Mouse (Mus musculus) layer of hippocampus, postnatal 36 days (tissue): ENCODE measurements around the gene Taf6l. TPM values are rescaled to one million over a fixed set of nuclear protein-coding genes. Genes with fewer than 3 reads are reported as not detected.

Experiments
- DNase-seq, 2 experiments: peaks; one replicate each; pipeline ENCODE4 v3.0.0; 2022
- total RNA-seq, 2 experiments: library from RNA; stranded (reverse); gene quantifications; 2 replicates each; pipeline ENCODE4 v1.2.3; 2021

Gene Taf6l
- total RNA-seq, 2 experiments from 2014 or later: 12.2 to 13.8 TPM

DNA sequence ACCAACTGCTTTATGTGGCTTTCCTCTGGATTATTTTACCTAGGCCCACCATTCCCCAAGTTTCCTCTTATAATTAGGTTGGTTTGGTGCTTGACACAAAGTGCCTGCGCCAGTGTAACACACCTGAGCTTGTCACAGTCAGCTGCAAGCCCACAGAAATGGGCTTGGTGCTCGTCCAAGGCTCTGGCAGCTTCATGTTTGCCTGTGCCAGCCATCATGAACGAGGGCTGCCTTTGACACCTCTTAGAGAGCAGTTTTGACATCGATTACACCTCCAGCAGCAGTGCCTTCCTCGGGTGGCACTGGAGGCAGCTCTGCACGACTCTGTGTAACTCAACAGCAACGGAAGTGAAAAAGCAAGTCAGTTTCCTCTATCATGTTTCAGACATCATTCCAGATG, 4.0 kb upstream of the Taf6l start:
- DNase-seq: no peak

DNA sequence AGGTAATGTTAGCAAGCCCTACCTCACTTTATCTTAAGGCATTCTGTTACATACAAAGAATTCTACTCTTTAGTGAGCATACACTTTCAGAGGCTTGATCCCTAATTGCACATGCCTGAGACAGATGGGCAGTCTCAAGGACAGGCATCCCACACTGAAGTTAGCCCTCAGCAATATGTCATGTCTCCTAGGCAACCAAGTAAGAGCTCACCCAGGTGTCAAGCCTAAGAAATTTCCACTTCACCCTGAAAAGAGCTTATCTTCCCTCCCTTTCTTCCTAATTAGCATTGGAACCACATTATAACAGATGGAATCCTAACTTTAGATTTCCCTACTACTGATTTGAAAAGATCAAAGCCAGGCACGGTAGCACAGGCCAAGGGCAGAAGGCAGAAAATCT, 3.0 kb upstream of the Taf6l start:
- no peak for DNase-seq

DNA sequence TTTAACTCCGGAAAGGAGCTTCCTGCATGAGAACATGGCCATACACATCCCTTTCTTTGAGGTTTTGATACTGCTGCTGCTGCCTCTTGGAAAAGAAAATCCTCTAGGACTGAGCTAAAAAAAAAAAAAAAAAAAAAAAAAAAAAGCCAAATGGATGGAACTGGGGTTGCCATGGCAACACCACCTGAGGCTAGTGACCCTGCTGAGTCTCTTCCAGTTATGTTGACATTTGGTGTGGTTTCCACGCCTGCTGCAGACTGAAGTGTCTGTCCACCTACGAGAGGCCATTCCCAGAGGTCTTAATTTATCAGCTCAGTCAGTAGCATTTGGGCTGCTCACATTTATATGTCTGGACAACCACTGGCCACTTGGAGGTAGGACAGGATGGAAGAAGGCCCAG, 2.3 kb upstream of the Taf6l start:
- DNase-seq: no peak

DNA sequence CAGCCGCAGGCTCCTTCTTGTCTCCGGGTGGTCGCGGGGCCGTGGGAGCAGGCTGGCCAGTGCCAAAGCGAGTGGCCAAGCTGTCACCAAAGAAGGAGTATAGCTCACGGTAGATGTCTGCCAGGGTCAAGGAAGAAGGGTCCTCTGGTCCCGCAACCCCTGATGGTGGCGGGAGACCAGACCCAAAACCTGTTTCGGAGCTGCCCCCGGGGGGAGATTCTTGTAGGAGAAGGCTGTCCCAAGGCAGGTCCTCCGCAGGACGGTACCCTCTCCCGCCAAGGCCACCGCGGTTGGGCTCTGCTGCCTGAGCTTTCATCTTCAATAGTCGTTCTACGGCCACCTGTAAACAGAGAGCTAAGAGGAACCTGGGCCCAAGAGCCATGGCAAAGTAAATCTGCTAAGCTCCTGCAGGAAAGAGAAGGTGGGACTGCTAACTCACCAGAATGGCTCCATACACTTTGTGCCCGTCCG, 11.2 kb downstream of the Taf6l start:
- no peak for DNase-seq

DNA sequence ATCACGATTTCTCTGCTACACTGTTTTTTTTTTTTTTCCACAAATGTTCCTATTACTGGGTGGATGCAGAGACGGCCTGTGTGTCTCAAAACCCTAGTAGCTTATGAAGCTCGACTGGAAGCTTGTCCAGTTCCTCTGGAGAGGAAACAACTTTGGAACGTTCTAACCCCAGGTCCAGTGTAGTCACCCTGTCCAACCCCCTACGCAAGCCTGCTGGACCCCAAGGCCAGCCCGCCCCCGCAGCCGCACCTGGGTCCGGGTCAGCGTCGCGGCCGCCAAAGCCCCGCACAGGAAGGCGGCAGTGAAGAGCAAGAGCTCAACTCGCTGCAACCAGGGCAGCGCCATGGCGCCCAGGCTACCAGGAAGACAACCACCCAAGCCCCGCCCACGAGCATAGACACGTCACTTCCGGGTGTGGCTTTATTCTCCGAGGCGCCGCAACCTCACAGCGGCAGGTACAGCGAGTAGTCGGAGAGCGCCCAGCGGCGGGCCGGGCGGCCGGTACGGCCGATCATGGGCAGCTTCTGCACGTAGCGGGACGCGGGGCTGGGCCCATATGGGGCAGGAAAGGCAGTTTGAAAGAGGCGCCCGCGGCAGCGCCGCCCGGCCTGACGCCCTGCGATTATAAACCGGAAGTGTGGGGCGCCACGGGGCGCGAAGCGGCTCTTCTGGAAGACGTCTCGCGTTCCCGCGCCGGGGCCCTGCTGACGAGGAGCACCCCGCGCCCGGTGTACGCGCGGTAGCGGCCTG, 12.0 kb downstream of the Taf6l start, which contains the start of gene Tmem179b:
Tmem179b (minus strand) TSS at position 382 of the 750 bp plus-strand sequence.
- DNase-seq: peak; percentile 96 to 97

DNA sequence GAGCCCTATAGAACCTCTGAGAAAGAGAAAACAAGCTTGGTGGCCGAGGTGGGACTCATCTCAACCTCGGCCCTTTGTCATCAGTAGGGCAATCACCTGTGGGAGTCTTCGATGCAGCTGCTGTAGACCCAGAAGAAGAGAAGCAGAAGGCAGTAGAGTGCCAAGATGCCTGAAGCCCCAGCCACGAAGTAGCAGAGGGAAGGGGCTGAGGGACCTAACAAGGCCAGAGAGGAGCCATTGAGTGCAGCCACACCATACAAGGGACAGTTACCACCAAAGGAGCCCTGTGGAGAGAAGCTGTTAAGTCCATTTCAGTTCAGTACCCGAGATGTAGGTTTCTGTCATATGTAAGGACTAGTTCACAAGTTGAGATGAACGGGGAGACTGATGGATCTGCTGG, 12.8 kb downstream of the Taf6l start:
- DNase-seq: no peak

DNA sequence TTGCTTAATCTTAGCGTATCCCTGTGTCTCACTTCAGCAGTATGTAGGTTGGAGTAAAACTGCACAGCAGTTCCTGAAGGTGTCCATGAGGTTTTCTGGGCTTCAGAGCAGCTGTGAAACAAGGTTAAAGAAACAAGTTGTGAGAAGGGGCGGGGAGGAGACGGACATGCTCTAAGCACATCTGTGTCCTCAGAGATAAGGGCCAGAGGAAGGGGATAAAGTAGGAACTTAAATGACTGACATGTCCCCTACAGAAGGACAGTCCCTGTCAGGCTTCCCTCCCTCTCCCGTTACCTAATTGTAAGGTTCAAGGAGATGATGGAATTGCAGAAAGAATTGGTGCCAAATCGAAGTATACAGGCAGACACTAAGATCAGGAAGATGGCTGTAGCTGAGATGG, 13.2 kb downstream of the Taf6l start:
- no peak for DNase-seq

DNA sequence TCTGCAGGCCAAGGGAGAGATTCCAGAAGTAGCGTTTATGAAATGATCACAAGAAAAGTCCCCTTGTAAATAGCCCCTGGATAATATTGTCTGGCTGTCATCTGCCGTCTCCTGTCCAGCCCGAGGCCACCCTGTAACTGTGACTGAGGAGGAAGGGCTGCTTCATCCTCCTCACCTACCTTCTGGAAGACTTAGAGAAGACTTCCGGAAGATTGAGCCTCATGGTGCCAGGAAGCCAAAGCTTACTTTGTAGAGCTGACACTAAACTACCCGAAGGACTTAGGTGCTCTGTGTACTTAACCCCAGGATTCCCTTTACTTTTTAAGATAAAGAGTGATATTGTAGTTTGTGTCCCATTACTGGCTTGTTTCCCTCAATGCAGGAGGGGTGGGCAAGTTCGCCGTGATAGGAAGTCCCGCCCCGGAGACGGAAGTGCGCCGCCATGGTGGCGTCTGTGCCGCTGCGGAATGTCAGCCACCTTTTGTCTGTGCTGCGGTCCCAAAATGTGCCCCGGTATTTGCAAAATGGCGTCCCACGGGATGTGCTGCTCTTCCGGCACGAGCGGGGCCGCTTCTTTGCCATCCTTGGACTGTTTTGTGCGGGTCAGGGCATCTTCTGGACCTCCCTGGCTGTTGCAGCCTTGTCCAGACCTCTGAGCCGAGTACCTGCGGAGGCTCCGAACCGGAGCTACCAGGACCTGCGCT, 15.5 kb downstream of the Taf6l start, which contains the start of gene Tmem223:
Tmem223 (plus strand) TSS at position 430 of the 704 bp plus-strand sequence.
- DNase-seq: peak; percentile 82 to 84

DNA sequence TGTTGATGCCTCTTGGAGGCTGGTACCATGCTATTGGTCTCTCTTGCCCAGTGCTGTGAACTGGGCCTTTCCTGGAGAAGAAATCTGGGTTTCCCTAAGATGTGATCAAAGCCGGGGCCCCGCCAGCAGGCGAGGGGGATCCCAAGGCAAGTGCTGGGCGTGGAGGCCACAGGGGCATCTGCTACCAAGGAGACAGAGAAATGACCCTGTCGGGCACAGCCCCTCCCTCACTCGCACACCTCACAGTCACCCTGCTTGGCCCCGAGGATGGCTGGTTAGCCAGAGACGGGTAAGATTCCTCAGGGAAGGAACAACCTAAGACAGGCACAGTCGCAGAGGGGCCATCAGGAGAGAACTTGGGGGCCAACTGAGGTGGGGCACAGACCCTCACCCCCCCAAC, 20.7 kb downstream of the Taf6l start:
- DNase-seq: no peak

DNA sequence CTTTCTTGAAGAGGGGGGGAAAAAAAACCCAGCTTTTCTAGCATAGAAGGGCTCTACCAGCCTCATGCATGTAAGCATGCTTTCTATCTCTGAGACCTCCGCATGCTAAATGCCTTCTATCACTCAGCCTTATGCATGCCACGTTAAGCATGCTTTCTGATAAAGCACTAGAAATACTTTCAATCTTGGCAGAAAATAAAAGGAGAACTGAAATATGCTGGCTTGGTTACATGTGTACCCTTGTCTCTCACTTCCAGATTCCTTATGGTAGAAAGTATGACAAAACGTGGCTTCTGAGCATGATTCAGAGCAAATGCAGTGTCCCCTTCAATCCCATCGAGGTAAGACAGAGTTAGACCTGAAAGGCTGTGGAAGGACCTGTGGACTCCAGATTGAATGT, 22.9 kb downstream of the Taf6l start:
- no peak for DNase-seq

DNA sequence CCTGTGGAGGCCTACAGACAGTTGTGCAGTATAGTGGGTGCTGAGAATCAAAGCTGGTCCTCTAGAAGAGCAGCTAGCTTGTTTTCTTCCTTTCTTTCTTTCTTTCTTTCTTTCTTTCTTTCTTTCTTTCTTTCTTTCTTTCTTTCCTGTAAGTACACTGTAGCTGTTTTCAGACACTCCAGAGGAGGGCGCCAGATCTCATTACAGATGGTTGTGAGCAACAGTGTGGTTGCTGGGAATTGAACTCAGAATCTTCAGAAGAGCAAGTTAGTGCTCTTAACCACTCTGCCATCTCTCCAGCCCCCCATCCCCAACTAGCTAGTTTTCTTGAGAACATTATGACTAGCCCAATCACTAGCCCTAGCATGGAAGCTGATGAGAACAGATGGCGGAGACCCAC, 25.5 kb downstream of the Taf6l start:
- DNase-seq: no peak

DNA sequence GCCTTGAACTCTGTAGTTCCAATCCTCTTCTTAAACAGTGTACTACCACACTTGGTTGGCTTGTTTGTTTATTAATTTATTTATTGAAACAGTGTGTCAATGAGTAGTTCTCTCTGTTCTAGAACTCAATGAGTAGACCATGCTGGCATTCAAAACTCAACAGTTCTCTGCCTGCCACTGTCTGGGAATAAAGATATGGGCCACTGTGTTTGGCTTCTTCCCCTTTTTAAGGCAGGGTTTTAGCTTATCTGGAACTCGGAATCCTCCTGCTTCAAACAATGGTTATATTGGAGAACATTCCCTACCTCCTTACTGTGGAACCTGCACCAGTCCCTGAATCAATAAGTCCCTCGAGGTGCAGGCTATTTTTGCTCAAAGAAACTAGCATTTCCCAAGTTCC, 27.3 kb downstream of the Taf6l start:
- no peak for DNase-seq

DNA sequence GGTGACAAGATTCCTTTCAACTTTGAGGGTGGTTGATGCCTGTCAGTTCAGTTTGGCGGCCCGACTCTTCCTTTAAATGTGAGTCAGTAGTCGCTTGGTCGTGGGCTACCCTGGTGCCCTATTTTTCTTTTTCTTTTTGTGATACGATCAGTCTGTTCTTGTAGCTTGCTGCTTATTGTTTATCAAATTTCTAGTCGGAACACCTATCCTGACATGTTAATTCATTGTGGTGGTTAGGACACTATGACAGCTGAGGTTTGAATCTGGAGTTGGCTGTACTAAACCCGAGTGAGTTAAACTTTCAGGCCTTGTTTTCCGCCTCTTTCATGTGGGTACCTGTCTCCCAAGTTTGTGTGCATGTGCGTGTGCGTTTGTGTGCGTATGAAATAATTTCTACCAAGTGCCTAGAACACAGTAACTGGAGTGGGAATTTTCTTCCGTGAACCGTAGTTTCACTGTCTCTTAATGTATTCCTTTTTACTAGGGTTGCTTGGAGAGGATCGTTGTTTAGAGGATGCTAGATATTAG, 28.7 kb downstream of the Taf6l start:
- DNase-seq: no peak

DNA sequence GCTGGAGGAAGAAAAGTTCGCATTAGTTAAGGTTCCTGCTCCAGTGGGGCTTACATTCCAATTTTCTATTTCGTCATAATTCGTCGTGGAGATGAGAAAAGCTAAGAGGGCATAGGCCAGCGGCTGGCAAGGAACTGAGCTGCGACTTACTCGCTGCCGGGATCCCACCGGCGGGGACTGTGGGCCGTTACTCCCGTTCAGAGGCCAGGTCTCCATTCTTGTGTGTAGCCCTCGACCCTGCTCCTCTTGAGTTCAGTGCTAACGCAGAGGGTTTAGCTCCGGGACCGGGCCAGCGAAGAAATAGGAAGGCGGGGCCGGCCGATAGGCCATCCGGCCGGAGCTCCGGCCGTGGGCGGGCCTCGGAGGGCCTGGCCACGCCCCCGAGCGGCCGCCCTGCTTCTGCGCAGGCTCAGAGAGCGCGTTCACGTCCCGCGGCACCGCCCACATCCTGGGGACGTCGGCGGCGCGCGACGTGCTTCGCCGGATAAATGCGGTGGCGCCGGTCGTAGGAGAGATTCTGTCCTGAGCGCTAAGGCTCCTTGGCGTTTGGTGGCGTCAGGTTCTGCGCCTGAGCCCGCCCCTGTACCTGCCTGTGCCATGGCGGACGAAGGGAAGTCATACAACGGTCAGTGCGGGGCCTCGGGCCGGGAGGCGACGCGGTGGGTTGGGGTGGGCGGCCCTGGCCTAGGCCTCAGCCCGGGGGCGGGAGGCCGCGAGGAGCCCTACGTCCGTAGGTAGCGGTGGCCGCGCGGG, 29.4 kb downstream of the Taf6l start, which contains the start of gene Nxf1:
Nxf1 (plus strand) TSS at position 439 of the 753 bp plus-strand sequence.
- DNase-seq: peak; percentile 90 to 91

DNA sequence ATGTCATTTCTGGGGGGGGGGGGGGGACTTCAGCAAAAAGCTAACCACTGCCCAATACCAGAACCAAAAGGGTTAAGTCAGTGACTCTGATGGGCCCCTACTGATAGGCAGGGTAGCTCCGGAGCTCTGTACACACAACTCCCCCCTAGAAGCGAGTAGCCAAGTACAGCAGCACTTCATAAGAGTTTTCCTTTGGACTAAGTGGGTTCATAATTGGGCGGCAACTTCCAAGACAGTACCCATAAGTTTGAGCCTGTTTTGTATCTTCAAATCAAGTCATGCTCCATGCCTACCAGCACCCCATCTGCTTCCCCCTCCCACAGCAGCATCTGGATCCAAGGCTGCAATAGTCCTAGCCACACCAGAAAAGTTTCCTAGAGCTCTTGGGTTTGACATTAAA, 30.6 kb downstream of the Taf6l start:
- no peak for DNase-seq

DNA sequence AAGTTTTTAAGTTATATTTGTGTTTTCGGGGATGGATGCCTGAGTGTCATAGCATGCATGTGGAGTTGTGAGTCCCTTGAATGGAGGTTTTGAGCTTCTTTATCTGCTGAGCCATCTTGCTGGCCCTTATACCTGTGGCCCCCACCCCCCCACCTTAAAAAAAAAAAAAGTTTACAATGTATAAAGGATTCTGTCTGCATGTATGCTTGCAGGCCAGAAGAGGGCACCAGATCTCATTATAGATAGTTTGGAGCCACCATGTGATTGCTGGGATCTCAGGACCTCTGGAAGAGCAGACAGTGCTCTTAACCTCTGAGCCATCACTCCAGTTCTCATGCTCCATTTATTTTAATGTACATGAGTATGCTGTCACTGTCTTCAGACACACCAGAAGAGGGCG, 38.8 kb downstream of the Taf6l start:
- no peak for DNase-seq

DNA sequence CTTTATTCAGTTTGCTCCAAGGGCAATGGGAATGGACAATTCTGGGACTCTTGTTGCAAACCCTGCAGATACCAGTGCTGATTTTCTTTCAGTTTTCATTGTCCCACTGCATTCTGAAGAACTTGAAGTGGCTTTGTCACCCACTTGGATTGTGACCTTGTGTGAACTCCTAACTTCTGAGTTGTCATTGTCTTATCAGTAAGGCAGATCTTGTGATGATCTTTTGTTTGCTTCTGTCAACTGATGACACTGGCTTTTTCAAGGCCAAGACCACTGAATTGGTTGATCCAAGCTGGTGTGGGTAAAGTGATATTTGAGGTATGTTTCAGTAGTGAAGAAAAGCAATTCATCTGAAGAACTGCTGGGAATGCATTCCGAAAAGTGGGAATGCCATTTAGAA, 40.8 kb downstream of the Taf6l start:
- DNase-seq: no peak

DNA sequence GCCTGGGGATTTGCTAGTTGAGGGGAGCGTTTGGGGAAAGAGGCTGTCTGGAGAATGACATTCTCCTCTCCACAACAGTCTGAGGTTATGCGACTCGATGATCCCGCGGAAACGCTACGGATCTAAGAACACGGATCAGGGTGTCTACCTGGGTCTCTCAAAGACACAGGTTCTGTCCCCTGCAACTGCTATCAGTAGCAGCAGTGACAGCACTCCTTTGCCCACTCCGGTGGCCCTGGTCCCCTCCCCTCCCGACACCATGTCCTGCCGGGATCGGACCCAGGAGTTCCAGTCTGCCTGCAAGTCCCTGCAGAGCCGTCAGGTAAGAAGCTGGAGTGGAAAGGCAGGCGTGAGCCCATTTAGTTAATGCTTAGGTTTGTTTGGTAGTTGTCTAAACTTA, 44.0 kb downstream of the Taf6l start:
- no peak for DNase-seq

DNA sequence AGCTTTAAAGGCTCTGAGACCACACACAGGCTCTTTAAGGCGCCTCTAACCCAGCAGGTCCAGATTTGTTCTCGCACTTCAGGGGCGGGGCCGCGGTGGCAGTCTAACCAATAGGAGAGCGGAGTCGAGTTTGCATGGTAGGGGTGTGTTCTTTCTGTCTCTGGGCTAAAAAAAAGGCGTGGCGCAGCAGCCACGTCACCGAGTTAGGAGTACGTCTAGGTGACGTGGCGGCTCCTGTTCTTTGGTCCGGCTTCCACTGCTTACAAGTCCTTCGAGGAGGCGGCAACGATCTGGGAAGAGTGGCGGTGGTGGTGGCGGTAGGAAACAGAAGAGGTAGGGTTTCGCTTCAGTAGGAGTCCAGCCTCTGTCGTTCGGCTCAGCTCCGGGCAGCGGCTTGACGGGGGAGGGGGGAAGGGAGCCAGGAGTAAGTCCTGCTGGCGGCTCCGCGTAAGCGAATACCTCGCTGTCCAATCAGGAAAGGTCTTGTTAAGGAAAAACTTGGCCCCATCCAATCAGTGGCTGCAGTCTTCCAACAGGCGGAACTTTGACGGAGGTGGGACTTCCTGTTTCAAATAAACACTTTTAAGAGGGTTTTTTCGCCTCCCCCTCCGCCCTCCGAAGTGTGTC, 44.9 kb downstream of the Taf6l start, which contains the start of gene Stx5a:
Stx5a (plus strand) TSS at position 171 of the 627 bp plus-strand sequence.
- peak; percentile 95 for DNase-seq

DNA sequence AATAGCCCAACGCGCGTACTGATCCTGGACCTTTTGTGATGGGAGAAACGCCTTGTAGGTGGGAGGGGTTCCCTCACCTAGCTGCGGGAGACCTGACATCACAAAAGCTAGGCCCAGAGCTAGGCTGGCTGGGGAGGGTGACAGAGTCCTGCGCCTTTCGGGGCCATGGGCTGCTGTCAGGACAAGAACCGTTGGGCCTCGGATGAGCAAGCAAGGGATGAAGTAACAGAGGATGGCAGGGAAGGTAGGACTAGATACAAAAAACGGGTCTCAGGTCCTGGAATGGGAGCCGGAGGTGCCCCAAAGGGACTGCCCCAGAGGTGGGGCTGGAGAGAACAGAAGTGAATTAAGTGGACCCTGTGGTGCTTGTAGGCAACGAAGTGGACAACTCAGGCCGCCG, 45.6 kb downstream of the Taf6l start, which contains the start of gene 1700092M07Rik:
1700092M07Rik (plus strand) TSS at position 116 of the 400 bp plus-strand sequence.
- DNase-seq: no peak

DNA sequence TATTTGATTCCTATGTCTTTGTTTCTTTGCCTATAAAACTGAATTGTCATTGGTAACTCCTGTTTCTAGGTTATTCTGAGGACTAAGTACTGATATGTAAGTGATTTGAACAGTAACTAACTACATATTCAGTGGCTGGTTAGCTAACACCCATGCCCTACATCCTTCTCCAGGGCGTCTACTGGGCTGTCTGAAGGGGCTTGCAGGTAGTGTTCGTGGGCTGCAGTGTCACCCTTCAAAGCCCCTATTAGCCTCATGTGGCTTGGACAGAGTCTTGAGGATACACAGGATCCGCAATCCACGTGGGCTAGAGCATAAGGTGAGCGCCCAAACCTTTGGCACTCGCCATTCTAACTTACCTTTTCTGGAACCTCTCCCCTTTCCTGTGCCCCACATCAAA, 46.6 kb downstream of the Taf6l start:
- no peak for DNase-seq

DNA sequence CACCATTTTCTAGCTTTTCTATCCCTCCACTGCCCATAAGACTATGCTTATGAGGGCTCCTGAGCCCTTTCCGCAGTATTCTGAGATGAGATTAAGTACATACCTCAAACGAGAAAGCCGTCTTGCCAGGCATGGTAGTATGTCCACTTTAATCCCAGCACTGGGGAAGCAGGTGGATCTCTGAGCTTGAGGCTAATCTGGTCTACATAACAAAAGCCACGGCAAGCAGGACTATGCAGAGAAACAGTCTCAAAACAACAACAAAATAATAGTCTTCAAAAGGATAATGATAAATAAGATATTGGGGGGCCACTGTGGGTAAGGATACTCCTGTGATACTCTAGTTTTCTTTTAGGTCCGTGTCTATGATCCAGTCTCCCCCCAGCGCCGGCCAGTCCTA, 47.3 kb downstream of the Taf6l start:
- DNase-seq: no peak
